In genomic region chr15:79074446-79074845, GRCm38 (mm10) we compare ENCODE assay signal across 8 mouse cellular contexts. TPM values are rescaled to one million over a fixed set of nuclear protein-coding genes. Genes with fewer than 3 reads are reported as not detected.
DNase-seq lines count a peak whose midpoint lies in the region; ATAC-seq and TF ChIP-seq lines count a peak whose summit lies in the region.

No protein-coding gene starts in this region.

- H3K36me3 ChIP-seq in heart, embryonic 10.5 days, result peaks cover 31% of the 10 kb centered on the region
- H3K36me3 ChIP-seq in CH12.LX (replicated peaks in 1 of 2; ENCODE audit: control insufficient read depth in 1 of 2, insufficient read depth in 1 of 2, low read length in 1 of 2), result peaks cover 26 to 34% of the 10 kb centered on the region in 2 experiments
- H3K36me3 ChIP-seq in forebrain, embryonic 15.5 days, result peaks cover 31% of the 10 kb centered on the region
- H3K36me3 ChIP-seq in liver, embryonic 15.5 days (replicated peaks), result peaks cover 34% of the 10 kb centered on the region

- no peak for TF ChIP-seq RAD21 in CH12.LX (IDR thresholded peaks at IDR 0.05; ENCODE audit: low read depth, low read length)

- H3K4me2 ChIP-seq in CH12.LX (ENCODE audit: insufficient read depth, low read depth, poor library complexity, severe bottlenecking), result peak overlapping the region; percentile 98
- H3K4me2 ChIP-seq in forebrain, embryonic 15.5 days (replicated peaks), result peak overlapping the region; percentile 61
- peak overlapping the region; percentile 83 for H3K4me2 ChIP-seq in liver, embryonic 15.5 days

- H3K4me3 ChIP-seq in heart, embryonic 10.5 days, result peak overlapping the region; percentile 97
- peak overlapping the region; percentile 72 to 97 (median 82) for H3K4me3 ChIP-seq in CH12.LX (replicated peaks in 1 of 3; ENCODE audit: low read depth in 2 of 3, low read length in 2 of 3, poor library complexity in 1 of 3)
- H3K4me3 ChIP-seq in forebrain, embryonic 15.5 days, result peak overlapping the region; percentile 87
- peak overlapping the region; percentile 81 for H3K4me3 ChIP-seq in liver, embryonic 15.5 days (replicated peaks)

- H3K9me3 ChIP-seq in heart, embryonic 10.5 days, result no peaks in the 10 kb centered on the region
- no peaks in the 10 kb centered on the region for H3K9me3 ChIP-seq in CH12.LX (replicated peaks; ENCODE audit: low read length)
- no peaks in the 10 kb centered on the region for H3K9me3 ChIP-seq in forebrain, embryonic 15.5 days
- H3K9me3 ChIP-seq in liver, embryonic 15.5 days (replicated peaks), result no peaks in the 10 kb centered on the region

- peak overlapping the region; percentile 90 for H3K27ac ChIP-seq in heart, embryonic 10.5 days
- H3K27ac ChIP-seq in CH12.LX (ENCODE audit: insufficient read depth, low read depth), result peak overlapping the region; percentile 61; the same call in 1 of the 2 replicates
- peak overlapping the region; percentile 83 for H3K27ac ChIP-seq in forebrain, embryonic 15.5 days (replicated peaks)
- H3K27ac ChIP-seq in liver, embryonic 15.5 days (replicated peaks), result peak overlapping the region; percentile 81

- no peak for ATAC-seq in forebrain, embryonic 15.5 days (replicated peaks)
- ATAC-seq in liver, embryonic 15.5 days (ENCODE audit: insufficient read depth), result no peak

- in situ Hi-C loops in CH12.LX (cut with MboI; ENCODE audit: low pct_ligation_motif_present, low pct_unique_long_range_greater_than_20kb, low sequenced_read_pairs), result loop anchor here (5.0 kb wide), 1 partner anchor 37 kb away; no protein-coding TSS in a partner anchor

- H3K27me3 ChIP-seq in heart, embryonic 10.5 days (ENCODE audit: insufficient read depth, poor library complexity, severe bottlenecking), result no peaks in the 10 kb centered on the region; the same call in 1 of the 2 replicates
- H3K27me3 ChIP-seq in CH12.LX (replicated peaks), result no peaks in the 10 kb centered on the region
- no peaks in the 10 kb centered on the region for H3K27me3 ChIP-seq in forebrain, embryonic 15.5 days
- H3K27me3 ChIP-seq in liver, embryonic 15.5 days, result no peaks in the 10 kb centered on the region

- WGBS in heart, embryonic 10.5 days, result 33% methylated on average over 10 of the region's 10 CpGs
- whole genome bisulfite sequencing in forebrain, embryonic 15.5 days, result 38% methylated on average over 10 of the region's 10 CpGs
- WGBS in liver, embryonic 15.5 days (ENCODE audit: insufficient replicate concordance), result 29% methylated on average over 10 of the region's 10 CpGs

- dilution Hi-C loops in CH12.LX (cut with MboI; ENCODE audit: extremely low pct_ligation_motif_present, extremely low pct_unique_long_range_greater_than_20kb, low sequenced_read_pairs), result no loop called here

- H3K9ac ChIP-seq in CH12.LX (ENCODE audit: insufficient read depth, low read depth), result peak overlapping the region; percentile 73
- peak overlapping the region; percentile 86 for H3K9ac ChIP-seq in forebrain, embryonic 15.5 days (replicated peaks)
- H3K9ac ChIP-seq in liver, embryonic 15.5 days, result peak overlapping the region; percentile 82; the same call in 1 of the 2 replicates

- H3K79me2 ChIP-seq in CH12.LX (replicated peaks; ENCODE audit: control insufficient read depth, extremely low read depth, insufficient read depth, poor library complexity, severe bottlenecking), result peaks cover 35% of the 10 kb centered on the region

- no peak for TF ChIP-seq CTCF in CH12.LX (conservative IDR thresholded peaks at IDR 0.05 in 1 of 2, IDR thresholded peaks at IDR 0.05 in 1 of 2; ENCODE audit: low read depth in 2 of 2, low read length in 2 of 2)

- H3K4me1 ChIP-seq in heart, embryonic 10.5 days, result peaks cover 14% of the 10 kb centered on the region
- peaks cover 3 to 57% of the 10 kb centered on the region in 2 experiments for H3K4me1 ChIP-seq in CH12.LX (ENCODE audit: control insufficient read depth in 1 of 2, insufficient read depth in 2 of 2)
- H3K4me1 ChIP-seq in forebrain, embryonic 15.5 days, result peaks cover 23% of the 10 kb centered on the region
- H3K4me1 ChIP-seq in liver, embryonic 15.5 days (replicated peaks), result peaks cover 43% of the 10 kb centered on the region

- DNase-seq in heart, embryonic 10.5 days (ENCODE audit: low spot score), result no peak
- DNase-seq in heart, adult 8-10 months (ENCODE audit: low spot score), result no peak
- DNase-seq in CH12.LX (ENCODE audit: extremely low read depth), result no peak
- no peak for DNase-seq in Muller cell, postnatal 12 days (ENCODE audit: inconsistent ontology term)
- DNase-seq in gastrocnemius, postnatal 4 days (ENCODE audit: low spot score in 2 of 2), result no peak
- DNase-seq in c-Kit-positive CD71-positive TER-119-positive erythroid progenitor cells, embryonic 14.5 days (ENCODE audit: low spot score), result no peak

- TF ChIP-seq EP300 in CH12.LX (IDR thresholded peaks at IDR 0.05; ENCODE audit: low read length), result no peak

- no peak for TF ChIP-seq POLR2A in CH12.LX (IDR thresholded peaks at IDR 0.05; ENCODE audit: low read depth, low read length)

TF ChIP-seq in CH12.LX, 34 proteins besides CTCF, POLR2A, EP300 and RAD21:
- peak; percentile 88 for TF ChIP-seq ZNF384 (IDR thresholded peaks at IDR 0.05; ENCODE audit: low read depth, low read length)
- no peak for TF ChIP-seq TCF12 (IDR thresholded peaks at IDR 0.05; ENCODE audit: low read depth, low read length)
TF ChIP-seq in CH12.LX: peak in this region for 1.

RNA-seq across cellular contexts. Expression of gene Eif3l, which starts 0.5 kb away (rescaled TPM):
- polyA plus RNA-seq in heart, embryonic 10.5 days (2016; fragmentation: Nextera tagmentation; extraction: Ambion mirVana), result 201 and 226 TPM in 2 replicates
- total RNA-seq in heart, adult 8-10 months (2022), result 10 to 100 TPM; 70.2 to 76.0 (median 74.9) TPM
- total RNA-seq in CH12.LX (2012; rRNA removed) (323 and 347 TPM in 2 replicates), CH12.LX (2014; rRNA removed) (379 and 392 TPM in 2 replicates)
- polyA plus RNA-seq in CH12.LX (2012; ENCODE audit: insufficient read length, low read depth), result 303 and 306 TPM in 2 replicates
- polyA plus RNA-seq in forebrain, embryonic 15.5 days (2015; fragmentation: Nextera tagmentation; extraction: Ambion mirVana), result 192 and 195 TPM in 2 replicates
- 116 and 117 TPM in 2 replicates for polyA plus RNA-seq in liver, embryonic 15.5 days (2015; fragmentation: Nextera tagmentation; extraction: Ambion mirVana)
- total RNA-seq in gastrocnemius, postnatal 4 days (2021), result 100 to 1,000 TPM; 106 to 111 TPM

RNA-seq across cellular contexts. Expression of gene Ankrd54, which starts 11.8 kb away (rescaled TPM):
- polyA plus RNA-seq in heart, embryonic 10.5 days (2016; fragmentation: Nextera tagmentation; extraction: Ambion mirVana), result 34.8 and 48.7 TPM in 2 replicates
- total RNA-seq in heart, adult 8-10 months (2022), result 1 to 10 TPM; 6.3 to 8.0 (median 7.6) TPM
- total RNA-seq in CH12.LX (2012; rRNA removed), result 37.1 and 38.6 TPM in 2 replicates
- total RNA-seq in CH12.LX (2014; rRNA removed), result 23.1 and 26.4 TPM in 2 replicates
- polyA plus RNA-seq in CH12.LX (2012; ENCODE audit: insufficient read length, low read depth), result 21.8 and 22.8 TPM in 2 replicates
- 61.6 and 65.5 TPM in 2 replicates for polyA plus RNA-seq in forebrain, embryonic 15.5 days (2015; fragmentation: Nextera tagmentation; extraction: Ambion mirVana)
- polyA plus RNA-seq in liver, embryonic 15.5 days (2015; fragmentation: Nextera tagmentation; extraction: Ambion mirVana), result 47.9 and 55.1 TPM in 2 replicates
- total RNA-seq in gastrocnemius, postnatal 4 days (2021), result 10 to 100 TPM; 11.6 to 13.5 TPM

RNA-seq across cellular contexts. Expression of gene Galr3, which starts 32.8 kb away (rescaled TPM):
- polyA plus RNA-seq in heart, embryonic 10.5 days (2016; fragmentation: Nextera tagmentation; extraction: Ambion mirVana), result 0.26 TPM in 1 of 2 replicates, not detected in the other
- total RNA-seq in heart, adult 8-10 months (2022), result not detected
- 1.6 TPM in 2 replicates for total RNA-seq in CH12.LX (2012; rRNA removed)
- total RNA-seq in CH12.LX (2014; rRNA removed), result 0.70 and 0.90 TPM in 2 replicates
- 0.75 and 1.2 TPM in 2 replicates for polyA plus RNA-seq in CH12.LX (2012; ENCODE audit: insufficient read length, low read depth)
- polyA plus RNA-seq in forebrain, embryonic 15.5 days (2015; fragmentation: Nextera tagmentation; extraction: Ambion mirVana), result not detected in 2 replicates
- 0.17 TPM in 1 of 2 replicates, not detected in the other for polyA plus RNA-seq in liver, embryonic 15.5 days (2015; fragmentation: Nextera tagmentation; extraction: Ambion mirVana)
- total RNA-seq in gastrocnemius, postnatal 4 days (2021), result not detected

RNA-seq across cellular contexts. Expression of gene Micall1, which starts 34.3 kb away (rescaled TPM):
- 13.1 and 14.5 TPM in 2 replicates for polyA plus RNA-seq in heart, embryonic 10.5 days (2016; fragmentation: Nextera tagmentation; extraction: Ambion mirVana)
- total RNA-seq in heart, adult 8-10 months (2022), result 10 to 100 TPM; 41.2 to 42.2 (median 41.5) TPM
- total RNA-seq in CH12.LX (2012; rRNA removed) (6.3 and 6.7 TPM in 2 replicates), CH12.LX (2014; rRNA removed) (1.5 and 1.7 TPM in 2 replicates)
- polyA plus RNA-seq in CH12.LX (2012; ENCODE audit: insufficient read length, low read depth), result 8.9 and 10.4 TPM in 2 replicates
- polyA plus RNA-seq in forebrain, embryonic 15.5 days (2015; fragmentation: Nextera tagmentation; extraction: Ambion mirVana), result 8.0 and 9.7 TPM in 2 replicates
- polyA plus RNA-seq in liver, embryonic 15.5 days (2015; fragmentation: Nextera tagmentation; extraction: Ambion mirVana), result 0.86 and 1.3 TPM in 2 replicates
- 10 to 100 TPM; 26.5 to 29.4 TPM for total RNA-seq in gastrocnemius, postnatal 4 days (2021)

RNA-seq across cellular contexts. Expression of gene H1f0, which starts 46.2 kb away (rescaled TPM):
- 195 and 250 TPM in 2 replicates for polyA plus RNA-seq in heart, embryonic 10.5 days (2016; fragmentation: Nextera tagmentation; extraction: Ambion mirVana)
- total RNA-seq in heart, adult 8-10 months (2022), result 10 to 100 TPM; 64.1 to 92.7 (median 77.5) TPM
- total RNA-seq in CH12.LX (2012; rRNA removed) (70.6 and 100 TPM in 2 replicates), CH12.LX (2014; rRNA removed) (15.9 TPM in 2 replicates)
- polyA plus RNA-seq in CH12.LX (2012; ENCODE audit: insufficient read length, low read depth), result 11.9 and 12.5 TPM in 2 replicates
- 470 and 489 TPM in 2 replicates for polyA plus RNA-seq in forebrain, embryonic 15.5 days (2015; fragmentation: Nextera tagmentation; extraction: Ambion mirVana)
- polyA plus RNA-seq in liver, embryonic 15.5 days (2015; fragmentation: Nextera tagmentation; extraction: Ambion mirVana), result 118 and 121 TPM in 2 replicates
- 100 to 1,000 TPM; 212 to 246 TPM for total RNA-seq in gastrocnemius, postnatal 4 days (2021)
